Mouse (Mus musculus) heart, postnatal 0 days (tissue): ENCODE results near the gene Frmd4b.

Experiments used
- CTCF ChIP-seq: IDR thresholded peaks from 2 replicates; pipeline ENCODE4 v1.5.1; 2016; ENCODE audit warnings: antibody characterized with exemption, control low read depth, low read depth
- EP300 ChIP-seq: IDR thresholded peaks from 2 replicates; pipeline ENCODE4 v1.6.1; 2016; ENCODE audit warnings: antibody characterized with exemption, low read depth

DNA sequence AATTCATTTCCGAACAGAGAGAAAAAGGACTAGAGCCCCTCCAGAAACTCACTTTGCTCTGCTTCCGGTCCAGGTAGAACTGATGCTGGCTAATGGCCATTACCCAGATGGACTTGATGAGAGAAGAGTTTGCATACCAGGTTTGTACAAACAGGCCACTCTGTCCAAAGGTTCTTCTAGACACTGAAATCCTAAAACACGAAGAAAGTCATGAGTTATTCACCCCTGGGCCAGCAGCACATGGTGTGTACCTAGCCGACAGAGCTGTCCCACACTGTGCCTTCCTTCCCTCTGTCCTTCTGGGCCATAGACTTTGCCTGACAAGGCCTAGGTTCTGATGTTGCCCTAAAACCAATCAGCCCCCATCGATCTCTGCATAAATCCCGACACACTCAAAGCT is 308.8 kb downstream of the Frmd4b start:
- TF ChIP-seq CTCF, result no peak
- TF ChIP-seq EP300, result no peak
